Mouse (Mus musculus) MEL (cell line): ENCODE data around the gene Htr7. TPM values are rescaled to one million over a fixed set of nuclear protein-coding genes. Genes with fewer than 3 reads are reported as not detected.

ENCODE experiments used
- DNase-seq: peaks from one replicate; pipeline ENCODE4 v3.0.0; 2011; ENCODE audit warnings: low read depth, low spot score
- H3K27ac ChIP-seq: 2 replicates; pipeline ENCODE4 v1.5.1; 2012; ENCODE audit warnings: low read depth, mild to moderate bottlenecking, control low read depth, low read length, moderate library complexity; ENCODE audit not compliant: control insufficient read depth
- H3K27me3 ChIP-seq, 2 experiments: fragments of 150-350 bp in 1 of 2; sonication (generic) in 1 of 2; 2 replicates each; pipeline ENCODE4 v1.6.1; 2012; ENCODE audit warnings: low read length in 2 of 2, mild to moderate bottlenecking in 2 of 2, improper control_type of control experiment in 1 of 2, moderate library complexity in 1 of 2; ENCODE audit not compliant: insufficient read depth in 2 of 2, control insufficient read depth in 1 of 2
- H3K36me3 ChIP-seq, 2 experiments: 2 replicates each; pipeline ENCODE4 v1.6.1; 2012 to 2014; ENCODE audit warnings: low read length in 2 of 2, improper control_type of control experiment in 1 of 2, inconsistent platforms in 1 of 2, mild to moderate bottlenecking in 1 of 2; ENCODE audit not compliant: insufficient read depth in 2 of 2, control insufficient read depth in 1 of 2
- H3K4me1 ChIP-seq, 2 experiments: fragments of 150-350 bp in 1 of 2; sonication (generic) in 1 of 2; 2 replicates each; pipeline ENCODE4 v1.6.1; 2012; ENCODE audit warnings: low read length in 2 of 2, improper control_type of control experiment in 1 of 2, mild to moderate bottlenecking in 1 of 2; ENCODE audit not compliant: insufficient read depth in 2 of 2, control insufficient read depth in 1 of 2
- H3K4me3 ChIP-seq, 2 experiments: fragments of 150-350 bp in 1 of 2; sonication (generic) in 1 of 2; 2 replicates each; pipeline ENCODE4 v1.5.1; 2012; ENCODE audit warnings: low read depth in 2 of 2, low read length in 2 of 2, mild to moderate bottlenecking in 2 of 2, moderate library complexity in 2 of 2, control low read depth in 1 of 2, improper control_type of control experiment in 1 of 2; ENCODE audit not compliant: control insufficient read depth in 1 of 2, insufficient read depth in 1 of 2
- H3K79me2 ChIP-seq: 2 replicates; pipeline ENCODE4 v1.6.1; 2012; ENCODE audit warnings: mild to moderate bottlenecking, low read length, moderate library complexity; ENCODE audit not compliant: control insufficient read depth, poor library complexity, insufficient read depth
- H3K9ac ChIP-seq: 2 replicates; pipeline ENCODE4 v1.6.1; 2012; ENCODE audit warnings: low read depth, mild to moderate bottlenecking, control low read depth, low read length, moderate library complexity; ENCODE audit not compliant: control insufficient read depth, poor library complexity, severe bottlenecking
- H3K9me3 ChIP-seq: fragments of 150-350 bp; sonication (generic); replicated peaks from 2 replicates; pipeline ENCODE4 v1.6.1; 2012; ENCODE audit warnings: mild to moderate bottlenecking, low read length, improper control_type of control experiment, moderate library complexity; ENCODE audit not compliant: insufficient read depth
- BHLHE40 ChIP-seq: IDR thresholded peaks from 2 replicates; pipeline ENCODE4 v1.6.1; 2012; ENCODE audit warnings: low read depth, mild to moderate bottlenecking, inconsistent platforms, low read length, improper control_type of control experiment, borderline replicate concordance
- CHD1 ChIP-seq: IDR thresholded peaks from 2 replicates; pipeline ENCODE4 v1.6.1; 2012; ENCODE audit warnings: low read depth, mild to moderate bottlenecking, inconsistent platforms, low read length, improper control_type of control experiment
- CHD2 ChIP-seq: IDR thresholded peaks from 2 replicates; pipeline ENCODE4 v1.6.1; 2011; ENCODE audit warnings: low read length, improper control_type of control experiment
- CTCF ChIP-seq, 3 experiments: IDR thresholded peaks in 2 of 3; conservative IDR thresholded peaks in 1 of 3; 2 replicates each; pipeline ENCODE4 v1.5.1; 2011 to 2012; ENCODE audit warnings: low read length in 3 of 3, low read depth in 2 of 3, mild to moderate bottlenecking in 2 of 3, improper control_type of control experiment in 1 of 3, inconsistent platforms in 1 of 3, mixed read lengths in 1 of 3, moderate library complexity in 1 of 3; ENCODE audit not compliant: control insufficient read depth in 1 of 3, insufficient read depth in 1 of 3, poor library complexity in 1 of 3, severe bottlenecking in 1 of 3
- EP300 ChIP-seq, 2 experiments: IDR thresholded peaks; 2 replicates each; pipeline ENCODE4 v1.6.1; 2011; ENCODE audit warnings: improper control_type of control experiment in 2 of 2, low read length in 2 of 2, low read depth in 1 of 2, mild to moderate bottlenecking in 1 of 2
- GABPA ChIP-seq: IDR thresholded peaks from 2 replicates; pipeline ENCODE4 v1.6.1; 2012; ENCODE audit warnings: low read depth, mild to moderate bottlenecking, inconsistent platforms, low read length, improper control_type of control experiment, moderate library complexity
- HCFC1 ChIP-seq: IDR thresholded peaks from 2 replicates; pipeline ENCODE4 v1.6.1; 2012; ENCODE audit warnings: low read depth, mild to moderate bottlenecking, inconsistent platforms, low read length, improper control_type of control experiment, moderate library complexity
- JUND ChIP-seq: IDR thresholded peaks from 2 replicates; pipeline ENCODE4 v1.6.1; 2011; ENCODE audit warnings: low read depth, mild to moderate bottlenecking, improper control_type of control experiment, low read length
- KAT2A ChIP-seq: conservative IDR thresholded peaks from 2 replicates; pipeline ENCODE4 v1.6.1; 2012; ENCODE audit warnings: low read depth, low read length, improper control_type of control experiment, inconsistent platforms
- MAFK ChIP-seq: IDR thresholded peaks from 2 replicates; pipeline ENCODE4 v1.6.1; 2011; ENCODE audit warnings: low read depth, mild to moderate bottlenecking, low read length, improper control_type of control experiment, borderline replicate concordance
- MAX ChIP-seq: IDR thresholded peaks from 2 replicates; pipeline ENCODE4 v1.6.1; 2011; ENCODE audit warnings: low read length, improper control_type of control experiment
- MAZ ChIP-seq: IDR thresholded peaks from 2 replicates; pipeline ENCODE4 v1.6.1; 2012; ENCODE audit warnings: low read depth, mild to moderate bottlenecking, inconsistent platforms, low read length, improper control_type of control experiment
- MXI1 ChIP-seq: IDR thresholded peaks from 2 replicates; pipeline ENCODE4 v1.6.1; 2011; ENCODE audit warnings: mild to moderate bottlenecking, low read depth, low read length, improper control_type of control experiment
- MYB ChIP-seq: IDR thresholded peaks from 2 replicates; pipeline ENCODE4 v1.6.1; 2011; ENCODE audit warnings: mild to moderate bottlenecking, low read depth, low read length, improper control_type of control experiment
- MYC ChIP-seq: IDR thresholded peaks from 2 replicates; pipeline ENCODE4 v1.6.1; 2011; ENCODE audit warnings: low read depth, mild to moderate bottlenecking, low read length, improper control_type of control experiment, moderate library complexity
- NRF1 ChIP-seq: IDR thresholded peaks from 2 replicates; pipeline ENCODE4 v1.6.1; 2014; ENCODE audit warnings: low read depth, mild to moderate bottlenecking, inconsistent platforms, low read length, improper control_type of control experiment, moderate library complexity; ENCODE audit not compliant: poor library complexity, insufficient read depth, severe bottlenecking
- POLR2AphosphoS2 ChIP-seq: IDR thresholded peaks from 2 replicates; pipeline ENCODE4 v1.6.1; 2011; ENCODE audit warnings: low read length, improper control_type of control experiment
- POLR2AphosphoS5 ChIP-seq: IDR thresholded peaks from 2 replicates; pipeline ENCODE4 v1.6.1; 2012; ENCODE audit warnings: low read depth, borderline replicate concordance, mild to moderate bottlenecking, inconsistent platforms, low read length, moderate library complexity, mixed read lengths
- RAD21 ChIP-seq: IDR thresholded peaks from 2 replicates; pipeline ENCODE4 v1.6.1; 2011; ENCODE audit warnings: mild to moderate bottlenecking, low read depth, low read length, improper control_type of control experiment
- RCOR1 ChIP-seq: IDR thresholded peaks from 2 replicates; pipeline ENCODE4 v1.6.1; 2012; ENCODE audit warnings: low read depth, mild to moderate bottlenecking, inconsistent platforms, low read length, improper control_type of control experiment
- SIN3A ChIP-seq: IDR thresholded peaks from 2 replicates; pipeline ENCODE4 v1.6.1; 2012; ENCODE audit warnings: low read length, improper control_type of control experiment, inconsistent platforms
- SMC3 ChIP-seq: IDR thresholded peaks from 2 replicates; pipeline ENCODE4 v1.6.1; 2011; ENCODE audit warnings: low read depth, low read length, improper control_type of control experiment
- TAL1 ChIP-seq: IDR thresholded peaks from 2 replicates; pipeline ENCODE4 v1.6.1; 2012; ENCODE audit warnings: mild to moderate bottlenecking, inconsistent platforms, low read length, moderate library complexity, mixed read lengths
- TCF12 ChIP-seq: IDR thresholded peaks from 2 replicates; pipeline ENCODE4 v1.6.1; 2014; ENCODE audit warnings: low read depth, mild to moderate bottlenecking, inconsistent platforms, low read length, improper control_type of control experiment, moderate library complexity
- ZKSCAN1 ChIP-seq: IDR thresholded peaks from 2 replicates; pipeline ENCODE4 v1.6.1; 2012; ENCODE audit warnings: low read depth, mild to moderate bottlenecking, inconsistent platforms, low read length, improper control_type of control experiment, moderate library complexity
- ZNF384 ChIP-seq: IDR thresholded peaks from 2 replicates; pipeline ENCODE4 v1.6.1; 2012; ENCODE audit warnings: low read depth, mild to moderate bottlenecking, inconsistent platforms, low read length, improper control_type of control experiment
- polyA plus RNA-seq, 2 experiments: library from polyadenylated mRNA; stranded (reverse) in 1 of 2; unstranded in 1 of 2; fragments of >175 nt in 1 of 2; fragments of >200 nt in 1 of 2; gene quantifications; 2 replicates each; pipeline versions ENCODE4 v1.2.1 to v1.2.4; 2012; ENCODE audit warnings: low replicate concordance in 2 of 2, low read depth in 1 of 2; ENCODE audit not compliant: insufficient read length in 2 of 2, insufficient read depth in 1 of 2, missing spikeins in 1 of 2
- total RNA-seq: library from RNA; depleted of rRNA; stranded (reverse); fragments of 300-350 nt; gene quantifications from 2 replicates; pipeline ENCODE4 v1.2.3, GENCODE M21; 2012

The Htr7 gene
- total and polyA plus RNA-seq, 3 experiments: not detected

DNA sequence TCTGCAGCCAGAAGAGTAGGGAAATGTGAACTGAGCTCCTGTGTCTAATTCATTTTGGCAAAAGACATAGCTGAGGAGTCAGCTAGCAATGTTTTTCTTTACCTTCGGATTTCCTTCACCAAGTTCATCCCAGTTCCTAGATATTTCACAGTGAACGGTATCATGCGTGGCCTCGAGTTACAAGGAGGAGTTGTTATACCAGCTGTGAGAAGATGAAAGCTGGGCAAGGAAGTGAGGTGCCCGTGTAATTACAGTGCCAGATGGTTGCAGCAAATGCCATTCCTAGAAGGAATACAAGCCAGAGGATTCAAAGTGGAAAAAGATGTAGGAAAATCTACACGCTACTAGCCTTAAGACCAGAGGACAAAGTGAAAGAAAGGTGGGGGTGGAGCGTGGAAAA lies 41.6 kb upstream of the Htr7 start:
- Histone ChIP-seq H3K36me3 (peaks cover 9% of the 10 kb centered on the region in 2 experiments), H3K27ac (no peak overlapping the region), H3K4me1 (peaks cover 2 to 3% of the 10 kb centered on the region in 2 experiments; a peak in 3 of 4 replicates), H3K4me3 (no peak overlapping the region), H3K9ac (no peak overlapping the region), H3K79me2 (no peaks in the 10 kb centered on the region), H3K9me3 (no peaks in the 10 kb centered on the region), H3K27me3 (no peaks in the 10 kb centered on the region)
- TF ChIP-seq MYC: no peak
- TF ChIP-seq POLR2AphosphoS5: no peak
- no peak for TF ChIP-seq GABPA
- TF ChIP-seq TCF12: no peak
- TF ChIP-seq HCFC1: no peak
- no peak for TF ChIP-seq MAZ
- TF ChIP-seq EP300 (IDR thresholded peaks at IDR 0.05; ENCODE audit: low read depth in 1 of 2, low read length in 2 of 2): no peak
- TF ChIP-seq SMC3: no peak
- TF ChIP-seq MXI1: no peak
- TF ChIP-seq POLR2AphosphoS2: no peak
- no peak for TF ChIP-seq RCOR1
- no peak for TF ChIP-seq BHLHE40
- TF ChIP-seq JUND: no peak
- DNase-seq: no peak

- TF ChIP-seq CHD2: no peak
- no peak for TF ChIP-seq GABPA
- no peak for TF ChIP-seq HCFC1
- no peak for TF ChIP-seq MAFK
- no peak for TF ChIP-seq ZKSCAN1
- TF ChIP-seq RAD21: no peak
- TF ChIP-seq POLR2AphosphoS5: no peak
- TF ChIP-seq CTCF (IDR thresholded peaks at IDR 0.05 in 2 of 3, conservative IDR thresholded peaks at IDR 0.05 in 1 of 3; ENCODE audit: control insufficient read depth in 1 of 3, insufficient read depth in 1 of 3, low read depth in 2 of 3, low read length in 3 of 3, poor library complexity in 1 of 3, severe bottlenecking in 1 of 3): no peak
- no peak for TF ChIP-seq MAX
- no peak for TF ChIP-seq TCF12
- TF ChIP-seq NRF1: no peak
- TF ChIP-seq SIN3A: no peak
- TF ChIP-seq CHD1: no peak
- no peak for TF ChIP-seq MAZ
- no peak for TF ChIP-seq ZNF384
- TF ChIP-seq MYC: no peak
- TF ChIP-seq TAL1: no peak
- no peak for TF ChIP-seq KAT2A
- no peak for TF ChIP-seq MYB
- no peak for TF ChIP-seq BHLHE40
- TF ChIP-seq, all 39 proteins: peak for 0
- Histone ChIP-seq H3K79me2 (no peaks in the 10 kb centered on the region), H3K27me3 (no peaks in the 10 kb centered on the region), H3K27ac (no peak overlapping the region), H3K9me3 (no peaks in the 10 kb centered on the region), H3K36me3 (peaks cover 9% of the 10 kb centered on the region in 2 experiments), H3K9ac (no peak overlapping the region), H3K4me3 (no peak overlapping the region), H3K4me1 (peaks cover 2 to 3% of the 10 kb centered on the region in 2 experiments; a peak in 3 of 4 replicates)
- DNase-seq: no peak
These were observed 41.0 kb upstream of the Htr7 start for GRCm38 (mm10) chr19:36098265-36098664.
